Mouse (Mus musculus) stomach, postnatal 0 days (tissue): Measurements from ENCODE around the gene Tom1l2.

ENCODE experiments used
- CTCF ChIP-seq: IDR thresholded peaks from 2 replicates; pipeline ENCODE4 v1.5.1; 2016; ENCODE audit warnings: antibody characterized with exemption, low read depth, mild to moderate bottlenecking, moderate library complexity
- EP300 ChIP-seq: optimal IDR thresholded peaks from 2 replicates; pipeline ENCODE3; 2016; ENCODE audit warnings: antibody characterized with exemption

- TF ChIP-seq CTCF (no peak), EP300 (no peak)
These were observed 96.0 kb downstream of the Tom1l2 start for GRCm38 (mm10) chr11:60256713-60257112.
